Comparison of ENCODE assay signal across 33 mouse cellular contexts in genomic region chr6:147176176-147176575, GRCm38 (mm10).
"Had no signal": no experiment of that assay in that cellular context is flagged by ENCODE, and none has a peak within 500 bp of the region (broad histone marks: within the 10 kb centered on the region; RNA-seq: fewer than 3 reads in every experiment).

No protein-coding gene starts in this region.

- ATAC-seq: liver, embryonic 12.5 days; liver, postnatal 0 days; lung, postnatal 0 days; midbrain, embryonic 13.5 days; midbrain, embryonic 15.5 days; midbrain, embryonic 16.5 days had no signal

- H3K4me2 ChIP-seq: limb, embryonic 12.5 days; limb, embryonic 13.5 days; limb, embryonic 15.5 days; liver, embryonic 11.5 days; liver, embryonic 12.5 days; liver, embryonic 13.5 days; liver, embryonic 15.5 days; lung, embryonic 14.5 days; lung, embryonic 15.5 days; midbrain, embryonic 11.5 days; midbrain, embryonic 12.5 days; midbrain, embryonic 13.5 days; midbrain, embryonic 15.5 days; neural tube, embryonic 12.5 days; neural tube, embryonic 13.5 days had no signal

- H3K4me1 ChIP-seq: limb, embryonic 15.5 days; liver, embryonic 12.5 days; liver, embryonic 13.5 days; liver, embryonic 15.5 days; lung, embryonic 15.5 days; midbrain, embryonic 10.5 days; midbrain, embryonic 12.5 days; midbrain, embryonic 13.5 days; midbrain, embryonic 15.5 days; neural tube, embryonic 12.5 days; neural tube, embryonic 13.5 days had no signal

- H3K27ac ChIP-seq: limb, embryonic 13.5 days; limb, embryonic 15.5 days; liver, embryonic 12.5 days; liver, embryonic 13.5 days; liver, embryonic 14.5 days; liver, embryonic 15.5 days; lung, embryonic 15.5 days; macrophage; midbrain, embryonic 10.5 days; midbrain, embryonic 12.5 days; midbrain, embryonic 13.5 days; midbrain, embryonic 15.5 days; neural tube, embryonic 12.5 days; neural tube, embryonic 13.5 days had no signal

- H3K36me3 ChIP-seq: limb, embryonic 10.5 days; limb, embryonic 12.5 days; limb, embryonic 13.5 days; limb, embryonic 15.5 days; liver, embryonic 12.5 days; liver, embryonic 13.5 days; liver, embryonic 15.5 days; lung, embryonic 15.5 days; midbrain, embryonic 10.5 days; midbrain, embryonic 12.5 days; midbrain, embryonic 13.5 days; midbrain, embryonic 15.5 days; neural tube, embryonic 12.5 days; neural tube, embryonic 13.5 days had no signal

- H3K27me3 ChIP-seq: limb, embryonic 12.5 days; limb, embryonic 13.5 days; limb, embryonic 15.5 days; liver, embryonic 12.5 days; liver, embryonic 13.5 days; liver, embryonic 15.5 days; lung, embryonic 15.5 days; megakaryocyte, embryonic 14.5 days; midbrain, embryonic 12.5 days; midbrain, embryonic 13.5 days; midbrain, embryonic 15.5 days; neural tube, embryonic 12.5 days; neural tube, embryonic 13.5 days had no signal

- H3K4me3 ChIP-seq: limb, embryonic 10.5 days; limb, embryonic 12.5 days; limb, embryonic 13.5 days; limb, embryonic 15.5 days; liver, embryonic 12.5 days; liver, embryonic 13.5 days; liver, embryonic 15.5 days; lung, embryonic 15.5 days; megakaryocyte, embryonic 14.5 days; midbrain, embryonic 10.5 days; midbrain, embryonic 12.5 days; midbrain, embryonic 13.5 days; midbrain, embryonic 15.5 days; myocyte; neural tube, embryonic 12.5 days; neural tube, embryonic 13.5 days had no signal

- H3K9ac ChIP-seq: limb, embryonic 12.5 days; limb, embryonic 13.5 days; limb, embryonic 15.5 days; liver, embryonic 12.5 days; liver, embryonic 13.5 days; liver, embryonic 14.5 days; liver, embryonic 15.5 days; liver, postnatal 0 days; lung, embryonic 14.5 days; lung, embryonic 15.5 days; midbrain, embryonic 12.5 days; midbrain, embryonic 13.5 days; midbrain, embryonic 15.5 days; neural tube, embryonic 12.5 days; neural tube, embryonic 13.5 days had no signal

- DNase-seq: left cerebral cortex, postnatal 4 days; liver; liver, embryonic 13.5 days; liver, postnatal 0 days; lung, adult 18-20 months; lung, adult 2 months; lung, embryonic 14.5 days; lung, postnatal 10 days; lung, postnatal 14 days; lung, postnatal 36 days; lung, postnatal 4 days; midbrain, embryonic 14.5 days had no signal

- H3K9me3 ChIP-seq: limb, embryonic 10.5 days; limb, embryonic 15.5 days; liver, embryonic 13.5 days; liver, embryonic 15.5 days; lung, embryonic 15.5 days; midbrain, embryonic 10.5 days; midbrain, embryonic 12.5 days; midbrain, embryonic 15.5 days; neural tube, embryonic 12.5 days; neural tube, embryonic 13.5 days had no signal
